Mouse (Mus musculus) midbrain, embryonic 14.5 days (tissue): ENCODE results near the gene Cd2. TPM values are rescaled to one million over a fixed set of nuclear protein-coding genes. Genes with fewer than 3 reads are reported as not detected.

Source experiments
- ATAC-seq: fragments of 200-750 bp; cut with Nextera tagmentation; 2 replicates; pipeline ENCODE4 v1.8.0; 2017; ENCODE audit warnings: moderate number of reproducible peaks, moderate library complexity; ENCODE audit not compliant: low FRiP score, low TSS enrichment
- DNase-seq: peaks from one replicate; pipeline ENCODE4 v3.0.0-alpha.2; 2015
- H3K27ac ChIP-seq: fragments of 300-500 bp; sonication (generic); replicated peaks from 2 replicates; pipeline ENCODE4 v1.5.1; 2014; ENCODE audit warnings: mild to moderate bottlenecking, low read depth, low read length, moderate library complexity
- H3K27me3 ChIP-seq: fragments of 300-500 bp; sonication (generic); 2 replicates; pipeline ENCODE4 v1.6.1; 2014; ENCODE audit warnings: low read length, control low read depth, mixed read lengths; ENCODE audit not compliant: control insufficient read depth, insufficient read depth
- H3K36me3 ChIP-seq: fragments of 300-500 bp; sonication (generic); 2 replicates; pipeline ENCODE4 v1.6.1; 2014; ENCODE audit warnings: low read length, control low read depth; ENCODE audit not compliant: control insufficient read depth, insufficient read depth
- H3K4me1 ChIP-seq: fragments of 300-500 bp; sonication (generic); 2 replicates; pipeline ENCODE4 v1.6.1; 2014; ENCODE audit warnings: mild to moderate bottlenecking, antibody characterized with exemption, low read length, control low read depth; ENCODE audit not compliant: control insufficient read depth, insufficient read depth
- H3K4me2 ChIP-seq: fragments of 300-500 bp; sonication (generic); 2 replicates; pipeline ENCODE4 v1.6.1; 2014; ENCODE audit warnings: mild to moderate bottlenecking, low read length, moderate library complexity
- H3K4me3 ChIP-seq: fragments of 300-500 bp; sonication (generic); replicated peaks from 2 replicates; pipeline ENCODE4 v1.5.1; 2014; ENCODE audit warnings: low read depth, low read length
- H3K9ac ChIP-seq: fragments of 300-500 bp; sonication (generic); replicated peaks from 2 replicates; pipeline ENCODE4 v1.6.1; 2014; ENCODE audit warnings: mild to moderate bottlenecking, low read length, moderate library complexity
- H3K9me3 ChIP-seq: fragments of 300-500 bp; sonication (generic); 2 replicates; pipeline ENCODE4 v1.6.1; 2016; ENCODE audit warnings: low read length, control low read depth, mixed read lengths; ENCODE audit not compliant: control insufficient read depth
- WGBS: fragments of 180-500 bp; shearing (Covaris S2); extraction: QIAGEN DNeasy Blood & Tissue Kit; methylation state at CpG from one replicate; pipeline ENCODE4 v1.1.7; 2014; 5-methylcytosine and 5-hydroxymethylcytosine counted together
- polyA plus RNA-seq: library from polyadenylated mRNA; unstranded; fragments of >200 nt; fragmentation: Nextera tagmentation; extraction: Ambion mirVana; gene quantifications from 2 replicates; pipeline ENCODE4 v1.2.1, GENCODE M21; 2014

Gene Cd2
- polyA plus RNA-seq, 1 experiment from 2014 or later, result not detected

DNA sequence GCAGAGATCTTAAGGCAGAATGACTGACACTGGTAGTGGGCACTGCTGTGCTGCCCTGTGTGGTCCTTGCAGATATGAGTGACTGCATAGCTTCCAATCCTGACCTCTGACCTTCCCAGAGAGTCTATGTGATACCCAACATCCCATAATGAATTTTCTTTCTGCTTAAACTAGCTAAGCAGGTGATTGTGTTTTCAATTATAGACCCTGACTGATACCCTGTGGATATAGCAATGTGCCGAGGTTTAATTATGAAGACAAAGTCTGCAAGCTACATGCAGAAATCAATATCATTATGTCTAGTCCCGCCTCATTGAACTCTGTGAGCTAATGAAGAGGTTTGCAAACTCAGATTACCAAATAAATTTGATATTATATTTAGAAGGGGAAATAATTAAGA is 44.7 kb downstream of the Cd2 start:
- no peak for DNase-seq
- no peak overlapping the region for H3K4me3 ChIP-seq
- no peak for ATAC-seq
- H3K4me2 ChIP-seq, result no peak overlapping the region
- no peak overlapping the region for H3K9ac ChIP-seq
- H3K36me3 ChIP-seq, result no peaks in the 10 kb centered on the region
- WGBS, result 81% methylated on average over 2 of the region's 2 CpGs
- no peaks in the 10 kb centered on the region for H3K4me1 ChIP-seq
- no peaks in the 10 kb centered on the region for H3K27me3 ChIP-seq
- no peak overlapping the region for H3K27ac ChIP-seq
- H3K9me3 ChIP-seq, result no peaks in the 10 kb centered on the region

DNA sequence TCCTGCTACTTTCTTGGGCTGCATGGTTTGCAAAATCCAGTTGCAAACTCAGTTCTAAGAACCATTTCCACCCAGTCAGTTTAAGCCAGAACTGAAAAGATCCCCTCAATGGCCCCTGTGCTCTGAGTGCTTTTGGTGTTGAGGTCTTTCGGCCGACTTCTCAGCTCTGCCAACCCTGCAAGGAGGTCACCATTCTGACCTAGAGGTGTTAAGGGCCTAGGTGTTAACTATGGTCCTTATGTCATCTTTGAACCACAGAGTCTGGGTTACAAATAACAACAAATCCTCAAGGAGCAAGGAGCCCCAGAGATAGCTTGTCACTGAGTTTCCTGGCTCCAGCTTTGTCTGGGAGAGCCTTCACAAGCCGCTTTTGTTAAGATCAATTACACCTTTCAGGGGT is 45.9 kb downstream of the Cd2 start:
- Histone ChIP-seq H3K4me3 (no peak overlapping the region), H3K27ac (no peak overlapping the region), H3K27me3 (no peaks in the 10 kb centered on the region), H3K36me3 (no peaks in the 10 kb centered on the region), H3K9ac (no peak overlapping the region), H3K4me2 (no peak overlapping the region), H3K9me3 (no peaks in the 10 kb centered on the region), H3K4me1 (peaks cover 11% of the 10 kb centered on the region)
- ATAC-seq (no peak), DNase-seq (no peak)
- WGBS, result 64% methylated on average over 3 of the region's 3 CpGs

DNA sequence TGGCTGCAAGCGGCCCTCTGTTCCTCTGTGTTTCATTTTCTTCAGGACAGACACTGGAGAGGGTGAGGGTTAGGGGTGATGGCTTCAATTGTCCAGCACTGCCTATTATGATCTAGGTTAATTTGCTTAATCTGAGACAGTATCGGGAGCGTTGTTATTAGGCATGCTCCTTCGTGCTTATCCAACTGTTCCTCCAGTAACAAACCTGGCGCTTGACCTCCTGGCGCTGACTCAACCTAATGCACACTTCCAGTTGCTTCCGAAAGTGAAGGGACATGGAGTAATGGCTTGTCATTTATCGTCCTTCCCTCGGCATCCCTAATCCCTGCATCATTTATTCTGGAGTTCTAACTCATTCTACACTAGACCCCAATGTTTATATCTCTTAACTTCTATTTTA is 46.9 kb downstream of the Cd2 start:
- Histone ChIP-seq H3K4me3 (no peak overlapping the region), H3K27ac (no peak overlapping the region), H3K27me3 (no peaks in the 10 kb centered on the region), H3K9me3 (no peaks in the 10 kb centered on the region), H3K4me2 (no peak overlapping the region), H3K36me3 (no peaks in the 10 kb centered on the region), H3K4me1 (peaks cover 19% of the 10 kb centered on the region), H3K9ac (no peak overlapping the region)
- DNase-seq (no peak), ATAC-seq (no peak)
- WGBS, result 75% methylated on average over 9 of the region's 9 CpGs

DNA sequence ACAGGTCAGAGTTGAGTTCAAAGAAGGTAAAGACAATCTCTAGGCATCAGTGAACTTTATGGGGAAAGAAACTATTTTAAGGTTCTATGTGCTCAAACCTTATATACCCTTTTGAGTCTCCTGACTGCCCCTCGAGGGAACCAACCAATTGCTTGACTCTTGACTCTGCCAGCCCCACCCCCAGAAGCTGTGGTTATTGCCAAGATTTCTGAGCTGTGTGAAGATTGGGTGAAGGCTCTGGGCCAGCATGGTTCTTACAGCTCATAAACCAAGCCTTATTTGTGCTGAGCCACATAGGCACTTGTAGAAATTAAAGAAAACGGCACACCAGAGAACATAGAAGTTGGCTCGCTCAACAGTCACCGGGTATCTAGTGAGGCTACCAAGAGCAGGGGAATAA is 48.5 kb downstream of the Cd2 start:
- Histone ChIP-seq H3K4me1 (peaks cover 20% of the 10 kb centered on the region), H3K9ac (no peak overlapping the region), H3K27ac (no peak overlapping the region), H3K36me3 (no peaks in the 10 kb centered on the region), H3K9me3 (no peaks in the 10 kb centered on the region), H3K4me2 (no peak overlapping the region), H3K4me3 (no peak overlapping the region), H3K27me3 (no peaks in the 10 kb centered on the region)
- no peak for ATAC-seq
- DNase-seq, result no peak
- 93% methylated on average over 4 of the region's 4 CpGs for WGBS

- 95% methylated on average over 6 of the region's 6 CpGs for whole genome bisulfite sequencing
- Histone ChIP-seq H3K36me3 (no peaks in the 10 kb centered on the region), H3K4me2 (no peak overlapping the region), H3K27ac (no peak overlapping the region), H3K9me3 (no peaks in the 10 kb centered on the region), H3K27me3 (no peaks in the 10 kb centered on the region), H3K9ac (no peak overlapping the region), H3K4me3 (no peak overlapping the region), H3K4me1 (peaks cover 20% of the 10 kb centered on the region)
- ATAC-seq (no peak), DNase-seq (no peak)
These were observed 49.0 kb downstream of the Cd2 start for GRCm38 (mm10) chr3:101238695-101239094.

DNA sequence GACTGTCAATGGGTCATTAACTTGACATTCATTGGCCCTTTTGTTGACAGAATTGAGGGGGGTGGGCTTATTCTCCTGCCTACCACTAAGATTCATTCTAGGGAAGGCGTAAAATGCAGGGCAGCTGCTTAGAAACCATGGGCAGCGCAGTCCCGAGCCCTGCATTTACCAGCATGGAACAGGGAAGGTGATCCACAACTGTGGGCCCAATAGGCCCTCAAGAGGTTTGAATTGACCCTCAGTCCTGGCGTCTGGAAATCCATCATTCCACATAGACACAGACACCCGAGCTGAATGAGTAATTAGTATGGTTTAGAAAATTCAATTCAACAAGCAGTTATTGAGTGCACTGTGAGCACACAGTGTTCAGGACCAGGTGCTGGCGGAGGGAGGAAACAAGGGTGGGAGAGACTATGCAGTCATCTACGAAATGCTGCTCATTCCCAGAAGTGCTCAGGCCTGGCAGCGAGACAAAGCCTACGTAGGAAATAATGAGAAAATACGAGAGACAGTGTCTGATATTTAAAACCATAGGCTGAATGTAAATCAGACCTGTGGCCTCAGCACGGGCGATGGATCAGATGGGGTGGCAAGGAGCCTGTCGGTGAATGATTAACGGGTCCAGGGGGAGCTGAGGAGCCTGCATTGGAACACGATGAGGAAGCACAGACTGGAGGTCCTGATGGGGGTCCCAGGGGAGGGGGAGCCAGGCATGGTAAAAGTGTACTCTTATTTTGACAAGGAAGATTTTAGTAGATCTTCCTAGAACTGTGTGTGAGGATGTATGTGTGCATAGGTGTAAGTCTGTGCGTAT is 50.5 kb downstream of the Cd2 start:
- DNase-seq (peak; percentile 37), ATAC-seq (peak; percentile 43; the same call in 1 of the 2 replicates)
- WGBS, result 49% methylated on average over 16 of the region's 16 CpGs
- H3K9me3 ChIP-seq, result no peaks in the 10 kb centered on the region
- H3K36me3 ChIP-seq, result no peaks in the 10 kb centered on the region
- H3K4me2 ChIP-seq, result no peak overlapping the region
- no peaks in the 10 kb centered on the region for H3K27me3 ChIP-seq
- no peak overlapping the region for H3K4me3 ChIP-seq
- H3K9ac ChIP-seq, result no peak overlapping the region
- H3K4me1 ChIP-seq, result peaks cover 28% of the 10 kb centered on the region
- H3K27ac ChIP-seq, result peak overlapping the region; percentile 33; the same call in 1 of the 2 replicates

DNA sequence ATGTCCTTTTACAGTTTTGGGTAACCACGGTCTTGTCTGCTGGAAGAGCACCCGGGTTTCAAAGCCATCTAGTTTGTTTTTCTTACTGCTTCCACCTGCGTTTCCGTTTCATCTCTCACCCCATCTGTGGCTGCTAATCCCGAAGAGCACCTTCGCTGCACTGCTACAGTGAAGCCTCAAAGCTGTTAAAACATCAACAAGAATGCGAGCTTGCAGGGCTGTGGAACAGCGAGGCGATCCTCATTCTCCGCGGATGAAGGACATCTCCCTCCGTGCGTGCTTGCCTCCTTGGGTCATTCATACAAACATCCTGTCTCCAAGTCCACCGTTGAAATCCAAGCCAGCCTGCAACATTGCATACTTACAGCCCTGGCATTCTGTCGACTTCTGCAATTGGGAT is 51.5 kb downstream of the Cd2 start:
- peak overlapping the region; percentile 26; the same call in 1 of the 2 replicates for H3K27ac ChIP-seq
- ATAC-seq, result no peak

DNA sequence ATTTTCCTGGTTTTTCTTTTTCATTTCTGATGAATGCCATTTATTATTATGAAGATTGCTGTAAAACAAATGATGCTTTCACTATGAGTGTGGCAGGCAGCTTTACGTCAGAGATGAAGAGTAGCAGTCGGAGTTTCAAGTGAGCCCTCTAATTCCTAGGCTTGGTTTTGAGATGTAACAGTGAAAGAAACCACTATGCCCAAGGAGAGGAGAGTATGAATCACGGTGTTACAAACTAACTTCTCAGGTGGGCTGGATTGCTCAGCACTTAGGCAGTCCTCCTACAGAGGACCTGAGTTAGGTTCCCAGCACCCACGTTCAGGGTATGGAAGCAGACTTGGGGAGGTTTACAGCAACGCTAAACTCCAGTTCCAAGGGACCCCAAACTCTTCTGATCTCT is 52.4 kb downstream of the Cd2 start:
- no peak for DNase-seq
- Histone ChIP-seq H3K4me2 (no peak overlapping the region), H3K4me3 (no peak overlapping the region), H3K9me3 (no peaks in the 10 kb centered on the region), H3K4me1 (peaks cover 28% of the 10 kb centered on the region), H3K9ac (no peak overlapping the region), H3K27ac (no peak overlapping the region), H3K27me3 (no peaks in the 10 kb centered on the region), H3K36me3 (no peaks in the 10 kb centered on the region)
- whole genome bisulfite sequencing, result 94% methylated on average over 5 of the region's 5 CpGs
- ATAC-seq, result no peak

More for the DNA sequence above, 51.5 kb downstream of the Cd2 start:
- 71% methylated on average over 15 of the region's 15 CpGs for whole genome bisulfite sequencing
- Histone ChIP-seq H3K36me3 (no peaks in the 10 kb centered on the region), H3K27me3 (no peaks in the 10 kb centered on the region), H3K4me2 (no peak overlapping the region), H3K4me1 (peaks cover 28% of the 10 kb centered on the region), H3K4me3 (no peak overlapping the region), H3K9me3 (no peaks in the 10 kb centered on the region), H3K9ac (no peak overlapping the region)
- peak; percentile 37 for DNase-seq

DNA sequence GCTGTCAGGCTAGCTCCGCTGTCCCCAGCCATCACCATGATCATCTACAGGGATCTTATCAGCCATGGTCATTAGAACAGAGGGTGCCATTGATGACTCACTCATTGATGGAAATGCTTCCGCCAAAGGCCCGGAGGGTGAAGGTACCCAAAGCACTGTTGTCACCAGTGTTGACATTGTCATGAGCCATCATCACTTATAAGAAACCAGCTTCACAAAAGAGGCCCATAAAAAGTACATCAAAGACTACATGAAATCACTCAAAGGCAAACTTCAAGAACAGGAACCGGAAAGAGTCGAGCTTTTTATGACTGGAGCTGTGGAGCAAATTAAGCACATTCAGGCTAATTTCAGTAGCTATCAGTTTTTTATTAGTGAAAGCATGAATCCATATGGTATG is 54.3 kb downstream of the Cd2 start:
- Histone ChIP-seq H3K36me3 (no peaks in the 10 kb centered on the region), H3K27ac (no peak overlapping the region), H3K9me3 (no peaks in the 10 kb centered on the region), H3K4me2 (no peak overlapping the region), H3K4me1 (peaks cover 28% of the 10 kb centered on the region), H3K4me3 (no peak overlapping the region), H3K9ac (no peak overlapping the region), H3K27me3 (no peaks in the 10 kb centered on the region)
- DNase-seq (no peak), ATAC-seq (no peak)
- WGBS, result 96% methylated on average over 5 of the region's 5 CpGs
